ENCODE assay signal across 12 mouse cellular contexts in the genomic region with DNA sequence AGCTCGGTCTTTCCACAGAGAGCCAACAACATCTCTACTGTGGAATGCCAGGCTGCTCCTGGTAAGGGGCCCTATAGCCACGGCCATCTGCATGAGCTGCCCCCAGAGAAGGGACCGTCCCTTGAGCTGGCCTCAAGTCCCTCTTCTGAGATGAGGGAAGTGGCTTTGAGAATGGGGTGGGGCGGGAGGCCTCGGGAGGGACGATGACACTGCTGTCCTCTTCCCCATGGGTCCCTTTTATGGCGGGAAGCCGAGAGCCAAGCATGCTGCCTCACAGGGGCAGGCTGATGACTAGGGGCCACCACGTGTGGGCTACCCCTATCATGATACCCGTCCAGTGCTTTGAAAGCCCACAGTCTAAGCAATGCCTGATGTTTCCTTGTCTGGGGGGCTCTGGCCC. TPM values are rescaled to one million over a fixed set of nuclear protein-coding genes. Genes with fewer than 3 reads are reported as not detected.
A peak's percentile ranks its signal among the peaks of the same experiment; 100 is the strongest.
DNase-seq lines count a peak whose midpoint lies in the region; ATAC-seq lines count a peak whose summit lies in the region.
"Had no signal": no experiment of that assay in that cellular context is flagged by ENCODE, and none has a peak within 500 bp of the region (broad histone marks: within the 10 kb centered on the region; RNA-seq: fewer than 3 reads in every experiment).

No protein-coding gene starts in this region.

- peaks cover 66% of the 10 kb centered on the region for H3K27me3 ChIP-seq in heart, embryonic 13.5 days (replicated peaks)
- H3K27me3 ChIP-seq in liver, embryonic 11.5 days (replicated peaks; ENCODE audit: control insufficient read depth, insufficient read depth, low read length) = peaks cover 58% of the 10 kb centered on the region
- H3K27me3 ChIP-seq in forebrain, embryonic 15.5 days = no peaks in the 10 kb centered on the region

- ATAC-seq in heart, embryonic 13.5 days (ENCODE audit: extremely low read depth, insufficient number of reproducible peaks, low FRiP score, low TSS enrichment) = no peak
- no peak for ATAC-seq in liver, embryonic 11.5 days (replicated peaks; ENCODE audit: low FRiP score)
- no peak for ATAC-seq in forebrain, embryonic 15.5 days (replicated peaks)
- peak; percentile 23; the same call in 1 of the 2 replicates for ATAC-seq in megakaryocyte, adult 5-6 weeks (ENCODE audit: poor library complexity, severe bottlenecking)

- H3K9me3 ChIP-seq in heart, embryonic 13.5 days = no peaks in the 10 kb centered on the region
- H3K9me3 ChIP-seq in liver, embryonic 11.5 days (ENCODE audit: control insufficient read depth, low read length) = no peaks in the 10 kb centered on the region
- no peaks in the 10 kb centered on the region for H3K9me3 ChIP-seq in forebrain, embryonic 15.5 days
- H3K9me3 ChIP-seq: lung, embryonic 15.5 days had no signal

- no peak for DNase-seq in heart, adult 8-10 months (ENCODE audit: low spot score)
- no peak for DNase-seq in liver, embryonic 11.5 days (ENCODE audit: low spot score)
- no peak for DNase-seq in liver
- DNase-seq in T-cell, adult 2 months (ENCODE audit: low spot score) = no peak
- DNase-seq: cerebellum, adult 11 months; embryo, embryonic 11 days; kidney, adult 11 months; midbrain, embryonic 14.5 days had no signal

- peaks cover 62% of the 10 kb centered on the region for H3K4me1 ChIP-seq in heart, embryonic 13.5 days
- peaks cover 42% of the 10 kb centered on the region for H3K4me1 ChIP-seq in liver, embryonic 11.5 days (replicated peaks; ENCODE audit: control insufficient read depth, insufficient read depth, low read length)
- peaks cover 61% of the 10 kb centered on the region for H3K4me1 ChIP-seq in forebrain, embryonic 15.5 days

- peak overlapping the region; percentile 33 for H3K4me2 ChIP-seq in heart, embryonic 13.5 days
- 0 out of 2 replicates have a peak overlapping the region, but pooled peaks have one; percentile 16 for H3K4me2 ChIP-seq in liver, embryonic 11.5 days
- H3K4me2 ChIP-seq in forebrain, embryonic 15.5 days (replicated peaks) = no peak overlapping the region
- H3K4me2 ChIP-seq: lung, embryonic 15.5 days had no signal

- H3K27ac ChIP-seq in heart, embryonic 13.5 days (replicated peaks) = peak overlapping the region; percentile 10; the same call in 1 of the 2 replicates
- H3K27ac ChIP-seq in liver, embryonic 11.5 days (ENCODE audit: low read depth, low read length) = no peak overlapping the region
- H3K27ac ChIP-seq in forebrain, embryonic 15.5 days (replicated peaks) = peak overlapping the region; percentile 4; the same call in 1 of the 2 replicates
- H3K27ac ChIP-seq: lung, embryonic 15.5 days had no signal

- peaks cover 20% of the 10 kb centered on the region for H3K36me3 ChIP-seq in heart, embryonic 13.5 days
- H3K36me3 ChIP-seq in liver, embryonic 11.5 days (ENCODE audit: control insufficient read depth, insufficient read depth, low read length) = peaks cover 6% of the 10 kb centered on the region; the same call in 1 of the 2 replicates
- H3K36me3 ChIP-seq in forebrain, embryonic 15.5 days = peaks cover 66% of the 10 kb centered on the region

- peak overlapping the region; percentile 51 for H3K9ac ChIP-seq in heart, embryonic 13.5 days
- no peak overlapping the region for H3K9ac ChIP-seq in liver, embryonic 11.5 days (ENCODE audit: low read depth, low read length)
- H3K9ac ChIP-seq in forebrain, embryonic 15.5 days (replicated peaks) = no peak overlapping the region; the same call in 1 of the 2 replicates
- H3K9ac ChIP-seq: lung, embryonic 15.5 days had no signal

- WGBS in heart, embryonic 13.5 days = 52% methylated on average over 10 of the region's 10 CpGs
- 44% methylated on average over 10 of the region's 10 CpGs for WGBS in liver, embryonic 11.5 days
- WGBS in forebrain, embryonic 15.5 days = 57% methylated on average over 10 of the region's 10 CpGs

- no peak overlapping the region for H3K4me3 ChIP-seq in heart, embryonic 13.5 days
- H3K4me3 ChIP-seq in liver, embryonic 11.5 days (ENCODE audit: low read depth, low read length) = 0 out of 2 replicates have a peak overlapping the region, but pooled peaks have one; percentile 10
- H3K4me3 ChIP-seq in forebrain, embryonic 15.5 days = no peak overlapping the region
- H3K4me3 ChIP-seq: lung, embryonic 15.5 days had no signal

RNA-seq across cellular contexts. Expression of a gene that starts 3.3 kb away (rescaled TPM):
- polyA plus RNA-seq in heart, embryonic 13.5 days (2015; fragmentation: Nextera tagmentation; extraction: Ambion mirVana) = 36.0 and 36.6 TPM in 2 replicates
- total RNA-seq in heart, adult 8-10 months (2022) = 10 to 100 TPM; 14.3 to 19.8 (median 16.3) TPM
- 46.2 and 47.8 TPM in 2 replicates for polyA plus RNA-seq in liver, embryonic 11.5 days (2014; fragmentation: Nextera tagmentation; extraction: Ambion mirVana)
- 36.9 and 38.1 TPM in 2 replicates for polyA plus RNA-seq in forebrain, embryonic 15.5 days (2015; fragmentation: Nextera tagmentation; extraction: Ambion mirVana)
- total RNA-seq in megakaryocyte, adult 5-6 weeks (2015) = 25.6 and 27.4 TPM in 2 replicates
- 13.8 and 17.8 TPM in 2 replicates for total RNA-seq in megakaryocyte, adult 5-6 weeks (2017)

RNA-seq across cellular contexts. Expression of a gene that starts 12.3 kb away (rescaled TPM):
- 1.8 and 2.1 TPM in 2 replicates for polyA plus RNA-seq in heart, embryonic 13.5 days (2015; fragmentation: Nextera tagmentation; extraction: Ambion mirVana)
- total RNA-seq in heart, adult 8-10 months (2022) = 1 to 10 TPM; 1.7 to 3.1 (median 2.7) TPM
- polyA plus RNA-seq in liver, embryonic 11.5 days (2014; fragmentation: Nextera tagmentation; extraction: Ambion mirVana) = 12.6 and 12.8 TPM in 2 replicates
- polyA plus RNA-seq in forebrain, embryonic 15.5 days (2015; fragmentation: Nextera tagmentation; extraction: Ambion mirVana) = 2.5 and 2.6 TPM in 2 replicates
- 0.32 and 0.83 TPM in 2 replicates for total RNA-seq in megakaryocyte, adult 5-6 weeks (2015)
- total RNA-seq in megakaryocyte, adult 5-6 weeks (2017) = not detected in 2 replicates

RNA-seq across cellular contexts. Expression of a gene that starts 12.7 kb away (rescaled TPM):
- 2.6 and 4.4 TPM in 2 replicates for polyA plus RNA-seq in heart, embryonic 13.5 days (2015; fragmentation: Nextera tagmentation; extraction: Ambion mirVana)
- total RNA-seq in heart, adult 8-10 months (2022) = 1 to 10 TPM; 3.1 to 7.6 (median 5.0) TPM
- polyA plus RNA-seq in liver, embryonic 11.5 days (2014; fragmentation: Nextera tagmentation; extraction: Ambion mirVana) = 74.3 and 76.1 TPM in 2 replicates
- 2.6 and 2.9 TPM in 2 replicates for polyA plus RNA-seq in forebrain, embryonic 15.5 days (2015; fragmentation: Nextera tagmentation; extraction: Ambion mirVana)
- total RNA-seq in megakaryocyte, adult 5-6 weeks (2015) = 0.16 and 0.96 TPM in 2 replicates
- 0.37 TPM in 1 of 2 replicates, not detected in the other for total RNA-seq in megakaryocyte, adult 5-6 weeks (2017)

RNA-seq across cellular contexts. Expression of a gene that starts 21.2 kb away (rescaled TPM):
- polyA plus RNA-seq in heart, embryonic 13.5 days (2015; fragmentation: Nextera tagmentation; extraction: Ambion mirVana) = 0.90 and 0.94 TPM in 2 replicates
- total RNA-seq in heart, adult 8-10 months (2022) = 1 to 10 TPM; 2.2 to 3.1 (median 2.2) TPM
- 0.30 and 0.45 TPM in 2 replicates for polyA plus RNA-seq in liver, embryonic 11.5 days (2014; fragmentation: Nextera tagmentation; extraction: Ambion mirVana)
- 205 and 210 TPM in 2 replicates for polyA plus RNA-seq in forebrain, embryonic 15.5 days (2015; fragmentation: Nextera tagmentation; extraction: Ambion mirVana)
- total RNA-seq in megakaryocyte, adult 5-6 weeks (2015) = not detected in 2 replicates
- total RNA-seq in megakaryocyte, adult 5-6 weeks (2017) = not detected in 2 replicates

RNA-seq across cellular contexts. Expression of a gene that starts 24.8 kb away (rescaled TPM):
- polyA plus RNA-seq in heart, embryonic 13.5 days (2015; fragmentation: Nextera tagmentation; extraction: Ambion mirVana) = 621 and 687 TPM in 2 replicates
- total RNA-seq in heart, adult 8-10 months (2022) = 100 to 1,000 TPM; 763 to 919 (median 846) TPM
- 1,270 and 1,408 TPM in 2 replicates for polyA plus RNA-seq in liver, embryonic 11.5 days (2014; fragmentation: Nextera tagmentation; extraction: Ambion mirVana)
- polyA plus RNA-seq in forebrain, embryonic 15.5 days (2015; fragmentation: Nextera tagmentation; extraction: Ambion mirVana) = 628 and 651 TPM in 2 replicates
- total RNA-seq in megakaryocyte, adult 5-6 weeks (2015) = 1,580 and 1,599 TPM in 2 replicates
- 1,732 and 1,915 TPM in 2 replicates for total RNA-seq in megakaryocyte, adult 5-6 weeks (2017)

Comparison
In these comparisons a context has a peak if more than half of its experiments do, and no peak if none do; other contexts are left out.
1. RNA of a gene that starts 12.7 kb away (polyA plus RNA-seq): 74.3 to 76.1 TPM in liver, embryonic 11.5 days; 2.6 to 2.9 TPM in forebrain, embryonic 15.5 days and 2.6 to 4.4 TPM in heart, embryonic 13.5 days; every median in the first group is over 10 times any median in the second.